8 mouse cellular contexts compared by ENCODE assay signal in genomic region chr11:93884901-93885571, GRCm38 (mm10). TPM values are rescaled to one million over a fixed set of nuclear protein-coding genes. Genes with fewer than 3 reads are reported as not detected.
DNase-seq lines count a peak whose midpoint lies in the region; ATAC-seq and TF ChIP-seq lines count a peak whose summit lies in the region.

No protein-coding gene starts in this region.

- peak; percentile 79 for DNase-seq in T-cell, adult 2 months (ENCODE audit: low spot score)
- peak; percentile 52 for DNase-seq in cerebellum, adult 9-10 months
- DNase-seq in forelimb bud, embryonic 11.5 days (ENCODE audit: low read depth, low spot score): peak; percentile 43
- DNase-seq in hindbrain, embryonic 14.5 days (ENCODE audit: low spot score): peak; percentile 61
- peak; percentile 59 for DNase-seq in left cerebral cortex, adult 2 months (ENCODE audit: extremely low spot score in 1 of 2, low spot score in 2 of 2)
- DNase-seq in lung, postnatal 4 days: peak; percentile 70 to 79
- peak; percentile 70 for DNase-seq in right cerebral cortex, postnatal 10 days (ENCODE audit: low spot score in 2 of 2)
- peak; percentile 85 for DNase-seq in yolk sac, embryonic 10.5 days (ENCODE audit: low spot score)

- peaks cover 39% of the 10 kb centered on the region for H3K4me1 ChIP-seq in hindbrain, embryonic 14.5 days (replicated peaks; ENCODE audit: control insufficient read depth, insufficient read depth, low read length)

- peak; percentile 39 for ATAC-seq in hindbrain, embryonic 14.5 days (ENCODE audit: low FRiP score)

- intact Hi-C loops in left cerebral cortex, adult 2 months (cut with DNase I): loop anchor here (10.0 kb wide), 1 partner anchor 330 kb away; the partner anchor contains the start of gene Tob1

- peak overlapping the region; percentile 87 for H3K9ac ChIP-seq in hindbrain, embryonic 14.5 days

- no peak; the same call in 1 of the 2 replicates for TF ChIP-seq CTCF in left cerebral cortex, adult 2 months (IDR thresholded peaks at IDR 0.05)

- H3K27me3 ChIP-seq in hindbrain, embryonic 14.5 days (ENCODE audit: control insufficient read depth, insufficient read depth, low read length): no peaks in the 10 kb centered on the region

- H3K36me3 ChIP-seq in hindbrain, embryonic 14.5 days (replicated peaks; ENCODE audit: control insufficient read depth, insufficient read depth): peaks cover 20% of the 10 kb centered on the region

- H3K4me2 ChIP-seq in hindbrain, embryonic 14.5 days (replicated peaks): peak overlapping the region; percentile 75

- peak overlapping the region; percentile 86 for H3K27ac ChIP-seq in hindbrain, embryonic 14.5 days
- H3K27ac ChIP-seq in left cerebral cortex, adult 2 months: peak overlapping the region; percentile 98

- 0% methylated on average over 67 of the region's 81 CpGs for WGBS in hindbrain, embryonic 14.5 days

- H3K9me3 ChIP-seq in hindbrain, embryonic 14.5 days (ENCODE audit: control insufficient read depth, low read length): no peaks in the 10 kb centered on the region

- peak overlapping the region; percentile 98 for H3K4me3 ChIP-seq in hindbrain, embryonic 14.5 days (replicated peaks; ENCODE audit: low read length)
- H3K4me3 ChIP-seq in left cerebral cortex, adult 2 months: peak overlapping the region; percentile 93

RNA-seq across cellular contexts. Expression of gene Utp18, which starts 0.5 kb away (rescaled TPM):
- polyA plus RNA-seq in hindbrain, embryonic 14.5 days (2014; fragmentation: Nextera tagmentation; extraction: Ambion mirVana): 35.4 and 35.7 TPM in 2 replicates
- 10 to 100 TPM; 23.7 to 24.8 TPM for total RNA-seq in left cerebral cortex, adult 2 months (2021)

RNA-seq across cellular contexts. Expression of gene Mbtd1, which starts 0.6 kb away (rescaled TPM):
- 16.9 and 19.5 TPM in 2 replicates for polyA plus RNA-seq in hindbrain, embryonic 14.5 days (2014; fragmentation: Nextera tagmentation; extraction: Ambion mirVana)
- 10 to 100 TPM; 33.8 to 39.4 TPM for total RNA-seq in left cerebral cortex, adult 2 months (2021)

Comparison
In these comparisons a context has a peak if more than half of its experiments do, and no peak if none do; other contexts are left out.
1. Peak in every context shown above with its lines: DNase-seq, ATAC-seq, H3K4me3 ChIP-seq and H3K27ac ChIP-seq.